ENCODE assay signal across 9 mouse cellular contexts in genomic region chr15:52565449-52565851, GRCm38 (mm10).
DNase-seq lines count a peak whose midpoint lies in the region; ATAC-seq lines count a peak whose summit lies in the region.
"Had no signal": no experiment of that assay in that cellular context is flagged by ENCODE, and none has a peak within 500 bp of the region (broad histone marks: within the 10 kb centered on the region; RNA-seq: fewer than 3 reads in every experiment).

No protein-coding gene starts in this region.

- intact Hi-C loops in left cerebral cortex, postnatal 25 days (cut with DNase I): loop anchor here (10.0 kb wide), 1 partner anchor 199 kb away; no protein-coding TSS in a partner anchor
- intact Hi-C loops in gastrocnemius, postnatal 36 days (cut with DNase I): no loop called here
- intact Hi-C loops in heart, postnatal 10 days (cut with DNase I): no loop called here

- ATAC-seq in granulocyte monocyte progenitor cell, adult 5-6 weeks (replicated peaks; ENCODE audit: poor library complexity, severe bottlenecking): peak; percentile 99
- no peak for ATAC-seq in inflammation-experienced regulatory T-cells, adult 6 months

- DNase-seq in right cerebral cortex, adult 18-20 months: peak; percentile 48
- DNase-seq in right cerebral cortex, postnatal 14 days: no peak
- DNase-seq in left cerebral cortex, postnatal 25 days (ENCODE audit: low spot score in 2 of 2): peak; percentile 27 to 76
- no peak for DNase-seq in gastrocnemius, postnatal 36 days
- no peak for DNase-seq in heart, postnatal 10 days
- no peak for DNase-seq in testis, postnatal 10 days (ENCODE audit: low spot score)
- DNase-seq: kidney, postnatal 25 days had no signal

Comparison
In these comparisons a context has a peak if more than half of its experiments do, and no peak if none do; other contexts are left out.
1. DNase-seq: peak in right cerebral cortex, adult 18-20 months (single experiment) and left cerebral cortex, postnatal 25 days (2 of 2); none in right cerebral cortex, postnatal 14 days (single experiment), gastrocnemius, postnatal 36 days (0 of 2), heart, postnatal 10 days (0 of 2) and testis, postnatal 10 days (single experiment).